Mouse (Mus musculus) midbrain, embryonic 14.5 days (tissue): ENCODE results near the gene Vps9d1. TPM values are rescaled to one million over a fixed set of nuclear protein-coding genes. Genes with fewer than 3 reads are reported as not detected.
"Not testable (repeated sequence)": the region's sequence is repeated elsewhere in the genome, so short reads cannot be mapped to it uniquely, and the experiment has no call there.

Experiments used
- ATAC-seq: fragments of 200-750 bp; cut with Nextera tagmentation; 2 replicates; pipeline ENCODE4 v1.8.0; 2017; ENCODE audit warnings: moderate number of reproducible peaks, moderate library complexity; ENCODE audit not compliant: low FRiP score, low TSS enrichment
- DNase-seq: peaks from one replicate; pipeline ENCODE4 v3.0.0-alpha.2; 2015
- H3K27ac ChIP-seq: fragments of 300-500 bp; sonication (generic); replicated peaks from 2 replicates; pipeline ENCODE4 v1.5.1; 2014; ENCODE audit warnings: mild to moderate bottlenecking, low read depth, low read length, moderate library complexity
- H3K27me3 ChIP-seq: fragments of 300-500 bp; sonication (generic); 2 replicates; pipeline ENCODE4 v1.6.1; 2014; ENCODE audit warnings: low read length, control low read depth, mixed read lengths; ENCODE audit not compliant: control insufficient read depth, insufficient read depth
- H3K36me3 ChIP-seq: fragments of 300-500 bp; sonication (generic); 2 replicates; pipeline ENCODE4 v1.6.1; 2014; ENCODE audit warnings: low read length, control low read depth; ENCODE audit not compliant: control insufficient read depth, insufficient read depth
- H3K4me1 ChIP-seq: fragments of 300-500 bp; sonication (generic); 2 replicates; pipeline ENCODE4 v1.6.1; 2014; ENCODE audit warnings: mild to moderate bottlenecking, antibody characterized with exemption, low read length, control low read depth; ENCODE audit not compliant: control insufficient read depth, insufficient read depth
- H3K4me2 ChIP-seq: fragments of 300-500 bp; sonication (generic); 2 replicates; pipeline ENCODE4 v1.6.1; 2014; ENCODE audit warnings: mild to moderate bottlenecking, low read length, moderate library complexity
- H3K4me3 ChIP-seq: fragments of 300-500 bp; sonication (generic); replicated peaks from 2 replicates; pipeline ENCODE4 v1.5.1; 2014; ENCODE audit warnings: low read depth, low read length
- H3K9ac ChIP-seq: fragments of 300-500 bp; sonication (generic); replicated peaks from 2 replicates; pipeline ENCODE4 v1.6.1; 2014; ENCODE audit warnings: mild to moderate bottlenecking, low read length, moderate library complexity
- H3K9me3 ChIP-seq: fragments of 300-500 bp; sonication (generic); 2 replicates; pipeline ENCODE4 v1.6.1; 2016; ENCODE audit warnings: low read length, control low read depth, mixed read lengths; ENCODE audit not compliant: control insufficient read depth
- WGBS: fragments of 180-500 bp; shearing (Covaris S2); extraction: QIAGEN DNeasy Blood & Tissue Kit; methylation state at CpG from one replicate; pipeline ENCODE4 v1.1.7; 2014; 5-methylcytosine and 5-hydroxymethylcytosine counted together
- polyA plus RNA-seq: library from polyadenylated mRNA; unstranded; fragments of >200 nt; fragmentation: Nextera tagmentation; extraction: Ambion mirVana; gene quantifications from 2 replicates; pipeline ENCODE4 v1.2.1, GENCODE M21; 2014

Gene Vps9d1
- polyA plus RNA-seq, 1 experiment from 2014 or later, result 54.0 TPM

DNA sequence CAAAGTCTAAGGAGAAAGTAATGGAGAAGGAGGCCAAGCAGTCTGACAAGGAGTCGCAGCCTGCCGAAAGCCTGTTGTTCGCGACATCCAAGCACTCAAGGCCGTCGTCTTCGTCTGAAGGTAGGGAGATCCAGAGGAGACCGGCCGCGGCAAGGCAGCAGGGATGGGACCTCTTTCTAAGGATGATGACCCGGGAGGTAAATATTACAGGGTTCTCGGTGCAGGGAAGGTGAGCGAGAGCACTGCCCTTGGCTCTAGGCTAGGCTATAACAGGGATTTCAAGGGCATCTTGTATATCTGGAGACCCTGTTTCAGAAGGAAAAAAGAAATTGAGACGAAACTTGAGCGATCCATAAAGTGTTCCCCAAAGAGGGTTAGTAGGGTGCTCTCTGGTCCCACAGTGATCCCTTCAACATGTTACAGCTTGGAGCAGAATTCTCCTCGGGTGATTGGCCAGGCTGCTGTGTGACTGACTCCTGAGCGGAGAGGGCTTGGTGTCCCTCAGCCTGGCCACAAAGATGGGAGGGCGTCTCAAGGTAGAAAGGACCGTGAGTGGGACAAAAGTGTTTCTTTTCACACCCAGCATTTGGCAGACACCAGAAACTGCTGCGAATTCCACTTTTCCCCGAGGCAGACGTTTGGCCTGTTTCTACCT lies 40.9 kb downstream of the Vps9d1 start:
- Histone ChIP-seq H3K4me2 (peak overlapping the region; percentile 93), H3K36me3 (peaks cover 20% of the 10 kb centered on the region), H3K4me1 (peaks cover 16% of the 10 kb centered on the region), H3K27ac (peak overlapping the region; percentile 61; the same call in 1 of the 2 replicates), H3K27me3 (no peaks in the 10 kb centered on the region), H3K9ac (peak overlapping the region; percentile 95), H3K4me3 (peak overlapping the region; percentile 94), H3K9me3 (no peaks in the 10 kb centered on the region)
- 0 out of 2 replicates have a peak, but pooled peaks have one; percentile 24 for ATAC-seq
- WGBS, result 18% methylated on average over 22 of the region's 22 CpGs
- DNase-seq, result no peak

DNA sequence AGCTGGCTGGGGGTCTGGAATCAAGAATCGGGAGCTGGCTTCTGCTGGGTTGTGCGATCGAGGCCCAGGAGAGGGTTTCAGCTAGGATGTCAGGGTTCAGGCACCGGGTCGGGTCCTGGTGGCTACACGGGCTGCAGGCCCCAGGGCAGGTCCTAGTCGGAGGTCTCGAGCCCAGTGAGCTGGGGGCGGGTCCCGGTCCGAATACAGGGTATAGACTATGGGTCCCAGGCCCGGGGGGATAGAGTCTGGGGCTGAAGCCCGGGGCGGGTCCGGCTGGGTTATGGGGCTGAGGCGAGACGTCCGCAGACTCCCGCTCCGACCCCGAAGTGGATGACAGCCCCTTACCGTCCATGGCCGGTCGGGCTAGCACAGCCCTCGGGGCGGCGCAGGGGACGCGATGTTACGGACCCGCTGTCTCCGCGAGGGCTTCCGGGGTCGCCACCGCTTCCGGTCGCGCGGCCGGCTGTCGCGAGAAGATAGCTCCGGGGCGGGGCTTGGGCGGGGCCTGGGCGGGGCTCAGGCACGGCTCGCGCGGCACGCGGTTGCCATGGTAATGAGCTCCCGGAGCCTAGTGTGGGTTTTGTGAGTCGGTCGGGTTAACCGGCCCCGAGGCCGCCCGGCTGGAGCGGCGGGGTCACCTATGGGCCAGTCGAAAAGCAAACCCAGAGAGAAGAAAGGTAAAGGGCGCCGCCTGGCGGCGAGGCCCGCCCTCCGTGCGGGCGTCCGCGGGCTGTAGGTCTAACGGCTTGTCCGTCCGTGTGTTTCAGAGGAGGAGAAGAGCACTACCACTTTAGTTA lies 41.6 kb downstream of the Vps9d1 start, which contains the start of the genes Chmp1a and Spata33:
Chmp1a (minus strand) TSS at position 443 of the 797 bp plus-strand sequence.
Spata33 (plus strand) TSS at position 512 of the 797 bp plus-strand sequence.
- Histone ChIP-seq H3K4me3 (peak within 1 kb of the TSS; percentile 94), H3K4me1 (peaks cover 16% of the 10 kb centered on the region)

DNA sequence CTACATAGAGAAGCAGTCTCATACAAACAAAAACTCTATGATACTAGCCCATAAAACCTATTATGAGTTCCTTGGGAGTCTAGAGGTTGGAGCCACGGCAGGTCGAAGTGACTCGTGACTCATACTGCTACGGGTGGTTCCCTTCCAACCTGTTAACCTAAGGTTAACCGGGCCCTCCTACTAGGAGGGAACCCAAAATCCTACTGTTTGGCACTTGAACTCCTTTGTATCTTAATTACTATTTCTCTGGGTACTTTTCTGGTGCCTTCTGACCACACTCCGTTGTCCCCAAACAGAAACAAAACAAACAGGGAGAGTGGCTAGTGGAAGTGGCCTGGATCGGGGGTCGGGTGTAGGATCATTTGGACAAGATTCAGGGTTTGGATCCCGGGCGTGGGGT lies 42.3 kb downstream of the Vps9d1 start:
- Histone ChIP-seq H3K9me3 (no peaks in the 10 kb centered on the region), H3K27me3 (no peaks in the 10 kb centered on the region), H3K9ac (peak overlapping the region; percentile 95), H3K4me2 (peak overlapping the region; percentile 93), H3K27ac (peak overlapping the region; percentile 66), H3K4me3 (peak overlapping the region; percentile 94), H3K36me3 (peaks cover 33% of the 10 kb centered on the region), H3K4me1 (peaks cover 16% of the 10 kb centered on the region)
- 52% methylated on average over 10 of the region's 10 CpGs for WGBS
- DNase-seq, result no peak
- no peak for ATAC-seq

More for the DNA sequence above, 41.6 kb downstream of the Vps9d1 start, which contains the start of the genes Chmp1a and Spata33:
- peak; percentile 93 for ATAC-seq
- Histone ChIP-seq H3K4me2 (peak within 1 kb of the TSS; percentile 93), H3K36me3 (peaks cover 27% of the 10 kb centered on the region), H3K9ac (peak within 1 kb of the TSS; percentile 95), H3K9me3 (no peaks in the 10 kb centered on the region), H3K27me3 (no peaks in the 10 kb centered on the region), H3K27ac (peak within 1 kb of the TSS; percentile 66)
- DNase-seq, result peak; percentile 97
- WGBS, result under 1% methylated on average over 75 of the region's 76 CpGs

DNA sequence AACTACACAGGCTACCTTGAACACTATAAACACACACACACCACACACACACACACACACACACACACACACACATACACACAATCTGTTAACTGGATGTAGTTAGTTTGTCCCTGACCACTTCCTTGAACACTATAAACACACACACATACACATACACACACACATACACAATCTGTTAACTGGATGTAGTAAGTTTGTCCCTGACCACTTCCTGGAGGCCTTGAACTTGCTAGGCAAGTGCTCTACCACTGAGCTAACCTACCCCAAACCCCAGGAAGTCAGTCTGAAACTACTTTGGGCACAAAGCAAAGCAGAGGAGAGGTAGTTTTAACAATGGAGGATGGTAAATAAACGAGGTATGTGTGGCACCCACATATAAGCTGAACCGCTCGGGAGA lies 50.6 kb downstream of the Vps9d1 start:
- ATAC-seq, result no peak
- Histone ChIP-seq H3K4me3 (no peak overlapping the region), H3K27me3 (no peaks in the 10 kb centered on the region), H3K4me2 (no peak overlapping the region), H3K4me1 (no peaks in the 10 kb centered on the region), H3K36me3 (peaks cover 36% of the 10 kb centered on the region), H3K9me3 (no peaks in the 10 kb centered on the region), H3K27ac (no peak overlapping the region), H3K9ac (no peak overlapping the region)
- WGBS, result 86% methylated on average over 3 of the region's 3 CpGs
- no peak for DNase-seq

DNA sequence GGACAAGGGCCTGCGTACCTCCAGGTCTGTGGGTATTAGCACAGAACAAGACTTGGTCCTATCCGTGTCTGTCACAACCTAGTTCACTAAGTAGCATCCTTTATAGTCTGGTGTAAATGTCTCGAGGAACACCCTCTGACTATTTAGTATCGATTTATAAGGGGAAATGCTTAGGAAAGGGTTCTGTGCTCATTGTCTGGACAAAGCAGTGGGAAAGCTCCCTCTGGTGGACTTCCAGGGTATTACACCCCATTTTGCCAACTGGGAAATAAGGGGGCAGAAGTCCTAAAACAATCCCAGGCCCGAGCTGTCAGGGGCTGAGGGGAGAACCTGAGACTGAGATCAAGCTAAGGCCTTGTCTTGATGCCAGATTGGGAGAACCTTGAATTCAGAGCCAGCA lies 51.9 kb downstream of the Vps9d1 start:
- Histone ChIP-seq H3K4me1 (no peaks in the 10 kb centered on the region), H3K9ac (no peak overlapping the region), H3K27ac (no peak overlapping the region), H3K4me3 (no peak overlapping the region), H3K4me2 (no peak overlapping the region), H3K27me3 (no peaks in the 10 kb centered on the region), H3K36me3 (peaks cover 23% of the 10 kb centered on the region), H3K9me3 (no peaks in the 10 kb centered on the region)
- ATAC-seq (no peak), DNase-seq (peak; percentile 92)
- 25% methylated on average over 5 of the region's 5 CpGs for WGBS

DNA sequence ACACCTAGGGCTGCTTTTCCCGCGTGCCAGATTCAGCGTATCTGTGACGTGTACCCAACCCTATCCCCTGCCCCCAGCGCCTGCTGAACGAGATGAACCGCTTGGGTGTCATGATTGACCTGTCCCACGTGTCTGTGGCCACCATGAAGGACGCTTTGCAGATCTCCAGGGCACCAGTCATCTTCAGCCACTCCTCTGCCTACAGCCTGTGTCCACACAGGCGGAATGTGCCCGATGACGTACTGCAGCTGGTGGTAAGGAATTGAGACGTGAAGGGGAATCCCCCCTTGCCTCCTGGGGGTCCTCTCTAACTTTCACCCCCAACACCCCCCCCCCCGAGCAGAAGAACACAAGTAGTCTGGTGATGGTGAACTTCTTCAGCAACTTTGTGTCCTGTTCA lies 54.3 kb downstream of the Vps9d1 start:
- H3K4me3 ChIP-seq, result no peak overlapping the region
- H3K36me3 ChIP-seq, result peaks cover 5% of the 10 kb centered on the region; the same call in 1 of the 2 replicates
- no peaks in the 10 kb centered on the region for H3K9me3 ChIP-seq
- DNase-seq (no peak), ATAC-seq (no peak)
- H3K27me3 ChIP-seq, result no peaks in the 10 kb centered on the region
- no peak overlapping the region for H3K4me2 ChIP-seq
- no peaks in the 10 kb centered on the region for H3K4me1 ChIP-seq
- H3K27ac ChIP-seq, result no peak overlapping the region
- 72% methylated on average over 14 of the region's 14 CpGs for WGBS
- no peak overlapping the region for H3K9ac ChIP-seq

DNA sequence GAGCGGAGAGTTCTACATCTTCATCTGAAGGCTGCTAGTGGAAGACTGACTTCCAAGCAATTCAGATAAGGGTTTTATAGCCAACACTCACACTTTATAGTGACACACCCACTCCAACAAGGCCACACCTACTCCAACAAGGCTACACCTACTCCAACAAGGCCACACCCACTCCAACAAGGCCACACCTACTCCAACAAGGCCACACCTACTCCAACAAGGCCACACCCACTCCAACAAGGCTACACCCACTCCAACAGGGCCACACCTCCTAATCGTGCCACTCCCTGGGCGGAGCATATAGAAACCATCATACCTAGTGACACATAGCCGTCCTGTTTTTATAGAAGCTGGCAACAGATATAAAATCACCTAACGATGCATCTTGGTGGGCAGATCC lies 57.1 kb downstream of the Vps9d1 start:
- not testable (repeated sequence) for H3K4me1 ChIP-seq, H3K4me2 ChIP-seq, H3K36me3 ChIP-seq, H3K9ac ChIP-seq, DNase-seq, H3K9me3 ChIP-seq, H3K4me3 ChIP-seq, H3K27me3 ChIP-seq, H3K27ac ChIP-seq, ATAC-seq
- 83% methylated on average over 5 of the region's 5 CpGs for WGBS

DNA sequence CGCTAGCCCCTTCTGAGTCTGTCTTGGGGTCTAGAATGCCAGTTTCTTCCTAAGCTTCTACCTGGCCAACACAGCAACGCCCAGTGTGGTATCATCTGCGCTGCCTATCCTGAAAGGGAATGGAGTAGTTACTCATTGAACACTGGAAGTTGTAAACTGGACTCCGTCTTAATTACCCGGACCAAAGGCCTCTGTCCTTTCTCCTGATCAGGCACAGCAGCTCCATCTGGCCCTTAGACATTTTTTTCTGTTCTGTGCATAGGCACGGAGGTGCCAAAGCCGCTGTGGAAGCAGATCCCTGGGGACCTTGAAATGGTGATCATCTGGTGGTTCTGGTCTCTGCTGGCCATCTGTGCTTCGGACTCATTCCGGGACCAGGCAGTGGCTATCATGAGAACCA lies 60.4 kb downstream of the Vps9d1 start:
- 89% methylated on average over 9 of the region's 9 CpGs for WGBS
- no peak overlapping the region for H3K4me2 ChIP-seq

More for the DNA sequence above, 60.4 kb downstream of the Vps9d1 start:
- Histone ChIP-seq H3K36me3 (no peaks in the 10 kb centered on the region), H3K9ac (no peak overlapping the region), H3K4me3 (no peak overlapping the region), H3K27ac (no peak overlapping the region), H3K9me3 (no peaks in the 10 kb centered on the region), H3K4me1 (no peaks in the 10 kb centered on the region), H3K27me3 (no peaks in the 10 kb centered on the region)
- ATAC-seq (no peak), DNase-seq (no peak)
